Mouse (Mus musculus) liver, embryonic 11.5 days (tissue): ENCODE measurements around the gene Dnajc4. TPM values are rescaled to one million over a fixed set of nuclear protein-coding genes. Genes with fewer than 3 reads are reported as not detected.
A peak's percentile ranks its signal among the peaks of the same experiment; 100 is the strongest.

Source experiments
- ATAC-seq: fragments of 200-750 bp; cut with Nextera tagmentation; replicated peaks from 2 replicates; pipeline ENCODE4 v1.8.0; 2017; ENCODE audit warnings: moderate number of reproducible peaks, mild to moderate bottlenecking, moderate TSS enrichment, moderate library complexity; ENCODE audit not compliant: low FRiP score
- DNase-seq: peaks from one replicate; pipeline ENCODE4 v3.0.0-alpha.2; 2017; ENCODE audit warnings: low spot score
- H3K27ac ChIP-seq: fragments of 300-500 bp; sonication (generic); 2 replicates; pipeline ENCODE4 v1.5.1; 2014; ENCODE audit warnings: mild to moderate bottlenecking, low read depth, low read length, control low read depth
- H3K27me3 ChIP-seq: fragments of 300-500 bp; sonication (generic); replicated peaks from 2 replicates; pipeline ENCODE4 v1.6.1; 2014; ENCODE audit warnings: low read length, mixed read lengths; ENCODE audit not compliant: control insufficient read depth, insufficient read depth
- H3K36me3 ChIP-seq: fragments of 300-500 bp; sonication (generic); 2 replicates; pipeline ENCODE4 v1.6.1; 2014; ENCODE audit warnings: mild to moderate bottlenecking, low read length, moderate library complexity, mixed read lengths; ENCODE audit not compliant: control insufficient read depth, insufficient read depth
- H3K4me1 ChIP-seq: fragments of 300-500 bp; sonication (generic); replicated peaks from 2 replicates; pipeline ENCODE4 v1.6.1; 2014; ENCODE audit warnings: low read length, mixed read lengths; ENCODE audit not compliant: control insufficient read depth, insufficient read depth
- H3K4me2 ChIP-seq: fragments of 300-500 bp; sonication (generic); 2 replicates; pipeline ENCODE4 v1.6.1; 2014; ENCODE audit warnings: mild to moderate bottlenecking, control low read depth, moderate library complexity
- H3K4me3 ChIP-seq: fragments of 300-500 bp; sonication (generic); 2 replicates; pipeline ENCODE4 v1.5.1; 2014; ENCODE audit warnings: low read depth, low read length, control low read depth
- H3K9ac ChIP-seq: fragments of 300-500 bp; sonication (generic); 2 replicates; pipeline ENCODE4 v1.6.1; 2014; ENCODE audit warnings: low read depth, low read length, control low read depth
- H3K9me3 ChIP-seq: fragments of 300-500 bp; sonication (generic); 2 replicates; pipeline ENCODE4 v1.6.1; 2016; ENCODE audit warnings: low read length, inconsistent platforms, mixed read lengths; ENCODE audit not compliant: control insufficient read depth
- WGBS: fragments of 180-500 bp; shearing (Covaris S2); extraction: QIAGEN DNeasy Blood & Tissue Kit; methylation state at CpG from one replicate; pipeline ENCODE4 v1.1.7; 2014; 5-methylcytosine and 5-hydroxymethylcytosine counted together
- polyA plus RNA-seq: library from polyadenylated mRNA; unstranded; fragments of >200 nt; fragmentation: Nextera tagmentation; extraction: Ambion mirVana; gene quantifications from 2 replicates; pipeline ENCODE4 v1.2.1, GENCODE M21; 2014

Gene Dnajc4
- polyA plus RNA-seq, 1 experiment from 2014 or later, result 14.7 TPM

DNA sequence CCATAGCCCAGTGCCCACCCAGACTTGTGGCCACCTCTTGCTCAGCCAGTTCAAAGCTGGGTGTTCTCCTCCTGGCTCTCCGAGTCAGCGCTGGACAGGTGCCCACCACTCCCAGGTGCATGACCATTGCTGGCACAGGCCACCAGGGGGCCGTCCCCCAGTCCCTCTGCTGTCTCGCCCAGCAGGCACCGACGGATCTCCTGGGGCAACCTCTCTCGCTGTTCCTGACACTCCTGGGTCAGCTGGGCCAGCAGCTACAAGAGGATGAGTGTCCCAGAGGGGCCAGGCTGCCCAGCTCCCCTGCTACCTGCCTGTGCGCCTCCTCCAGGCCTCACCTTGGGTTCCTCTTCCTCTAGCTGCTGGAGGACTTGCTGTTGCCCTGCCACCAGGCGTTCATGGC lies 38.3 kb downstream of the Dnajc4 start:
- Histone ChIP-seq H3K4me3 (no peak overlapping the region), H3K27ac (no peak overlapping the region; the same call in 1 of the 2 replicates), H3K36me3 (peaks cover 20% of the 10 kb centered on the region), H3K9ac (no peak overlapping the region), H3K4me1 (peaks cover 27% of the 10 kb centered on the region), H3K27me3 (no peaks in the 10 kb centered on the region), H3K4me2 (no peak overlapping the region), H3K9me3 (no peaks in the 10 kb centered on the region)
- no peak for DNase-seq
- WGBS, result 72% methylated on average over 9 of the region's 9 CpGs
- no peak for ATAC-seq

DNA sequence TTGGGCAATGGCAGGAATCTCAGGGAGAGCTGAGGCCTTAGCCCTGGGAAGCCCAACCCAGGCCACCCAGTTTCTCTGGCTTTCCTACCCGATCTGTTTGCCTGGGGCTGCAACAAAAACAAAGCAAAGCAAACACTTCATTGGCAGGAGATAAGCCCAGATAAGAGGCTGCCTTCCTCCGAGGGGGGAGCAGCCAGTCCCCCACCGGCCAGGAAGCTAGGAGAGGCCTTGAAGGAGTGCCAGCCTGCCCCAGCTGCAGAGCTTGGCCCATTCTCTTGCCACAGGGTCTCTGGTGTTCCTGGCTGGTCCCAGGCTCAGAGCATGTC lies 39.7 kb downstream of the Dnajc4 start:
- H3K4me3 ChIP-seq, result peak overlapping the region; percentile 64
- peak overlapping the region; percentile 98 for H3K27ac ChIP-seq
- peak overlapping the region; percentile 98 for H3K4me2 ChIP-seq
- peaks cover 16% of the 10 kb centered on the region for H3K36me3 ChIP-seq
- no peaks in the 10 kb centered on the region for H3K27me3 ChIP-seq
- ATAC-seq (no peak), DNase-seq (no peak)
- peak overlapping the region; percentile 89 for H3K9ac ChIP-seq
- peaks cover 27% of the 10 kb centered on the region for H3K4me1 ChIP-seq
- WGBS, result 4% methylated on average over 3 of the region's 3 CpGs
- H3K9me3 ChIP-seq, result no peaks in the 10 kb centered on the region

DNA sequence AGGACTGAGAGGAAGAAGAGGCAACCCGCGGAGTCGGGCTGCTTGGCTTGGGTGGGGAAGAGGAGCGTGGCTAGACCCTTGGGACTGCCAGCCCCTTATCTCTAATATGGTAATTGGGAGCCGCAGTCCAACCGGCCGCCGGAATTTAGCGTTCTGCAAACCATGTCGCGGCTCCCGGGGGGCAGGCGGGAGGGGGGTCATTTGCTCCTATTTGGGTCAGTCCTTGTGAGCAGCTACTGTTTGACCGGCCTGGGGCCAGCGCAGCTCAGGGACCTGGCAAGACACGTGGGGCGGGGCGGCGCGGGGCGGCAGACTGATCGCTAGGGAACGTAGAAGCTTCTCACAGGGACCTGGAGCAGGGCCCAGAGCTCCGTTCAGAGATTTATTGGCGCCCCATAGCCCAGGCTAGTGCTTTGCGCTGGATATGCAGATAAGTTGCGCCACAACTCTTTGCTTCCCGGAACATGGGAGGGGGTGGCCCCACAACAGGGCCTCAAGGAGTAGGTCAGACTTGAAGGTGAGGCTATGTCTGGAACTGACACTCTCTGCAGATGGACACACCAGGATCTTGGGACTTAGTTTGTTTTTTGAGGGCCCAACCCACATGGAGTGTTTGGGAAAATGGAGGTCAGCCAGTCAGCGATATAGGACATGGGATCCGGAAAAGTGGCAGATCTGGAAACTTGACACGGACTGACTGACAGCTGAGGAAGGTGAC lies 40.2 kb downstream of the Dnajc4 start:
- Histone ChIP-seq H3K9me3 (no peaks in the 10 kb centered on the region), H3K27me3 (no peaks in the 10 kb centered on the region), H3K4me3 (peak overlapping the region; percentile 64), H3K27ac (peak overlapping the region; percentile 98), H3K36me3 (peaks cover 15% of the 10 kb centered on the region), H3K9ac (peak overlapping the region; percentile 89), H3K4me2 (peak overlapping the region; percentile 98), H3K4me1 (peaks cover 27% of the 10 kb centered on the region)
- DNase-seq (peak; percentile 77), ATAC-seq (peak; percentile 51)
- 2% methylated on average over 31 of the region's 31 CpGs for WGBS

DNA sequence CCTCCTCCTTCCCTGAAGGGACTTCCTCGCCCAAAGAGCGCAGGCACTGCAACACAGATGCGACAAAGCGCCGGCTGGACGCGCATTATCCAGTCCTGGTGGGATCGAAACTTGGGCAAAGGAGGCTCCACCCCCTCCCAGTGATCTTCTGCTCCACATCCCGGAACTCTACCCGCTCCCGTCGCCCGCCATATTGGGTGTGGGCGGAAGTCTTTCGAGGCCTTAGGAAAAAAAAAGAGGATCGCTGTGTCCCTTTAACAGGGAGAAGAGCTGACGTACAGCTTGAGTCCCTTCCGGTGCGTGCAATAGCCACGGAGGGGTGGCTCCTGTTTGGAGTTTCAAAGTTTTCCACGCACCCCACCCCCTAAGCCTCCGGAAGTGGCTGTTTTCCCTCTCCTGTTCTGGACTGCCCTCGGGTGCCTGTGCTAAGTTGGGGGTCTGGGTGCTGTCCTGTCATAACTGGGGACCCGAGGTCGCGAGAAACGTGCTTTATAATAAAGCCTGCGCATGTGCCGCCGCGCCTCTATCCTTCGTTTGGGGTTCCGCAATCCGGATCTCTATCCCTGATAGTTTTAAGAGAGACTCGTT lies 40.9 kb downstream of the Dnajc4 start:
- peaks cover 10% of the 10 kb centered on the region; the same call in 1 of the 2 replicates for H3K36me3 ChIP-seq
- DNase-seq (peak; percentile 87), ATAC-seq (peak; percentile 73)
- H3K27ac ChIP-seq, result peak overlapping the region; percentile 98
- H3K4me2 ChIP-seq, result peak overlapping the region; percentile 98
- peak overlapping the region; percentile 89 for H3K9ac ChIP-seq
- peak overlapping the region; percentile 64 for H3K4me3 ChIP-seq
- peaks cover 27% of the 10 kb centered on the region for H3K4me1 ChIP-seq
- WGBS, result 0% methylated on average over 35 of the region's 35 CpGs
- H3K27me3 ChIP-seq, result no peaks in the 10 kb centered on the region
- H3K9me3 ChIP-seq, result no peaks in the 10 kb centered on the region

DNA sequence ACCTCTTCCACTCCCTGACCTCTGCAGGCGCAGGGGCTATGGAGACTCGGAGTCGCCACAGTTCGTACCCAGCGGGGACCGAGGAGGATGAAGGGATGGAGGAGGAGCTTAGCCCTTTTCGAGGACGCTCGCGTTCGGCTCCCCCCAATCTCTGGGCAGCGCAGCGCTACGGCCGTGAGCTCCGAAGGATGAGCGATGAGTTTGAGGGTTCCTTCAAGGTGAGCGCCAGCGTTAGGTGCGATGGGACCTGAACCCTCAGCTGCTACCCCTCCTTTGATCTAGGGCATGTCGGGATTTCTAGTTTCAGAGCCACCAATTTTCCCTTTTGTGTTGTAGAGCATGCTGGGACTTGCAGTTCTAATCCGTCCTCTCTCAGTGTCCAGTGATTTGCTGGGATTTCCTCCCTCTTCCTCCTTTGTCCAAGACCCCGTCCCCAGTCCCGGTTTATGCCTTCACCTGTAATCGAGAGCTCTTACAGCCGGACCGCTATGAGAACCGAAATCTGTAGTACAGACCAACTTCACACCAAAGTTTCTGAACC lies 41.7 kb downstream of the Dnajc4 start:
- H3K9ac ChIP-seq, result peak overlapping the region; percentile 89
- under 1% methylated on average over 28 of the region's 28 CpGs for WGBS
- peak; percentile 34 for ATAC-seq
- peaks cover 10% of the 10 kb centered on the region; the same call in 1 of the 2 replicates for H3K36me3 ChIP-seq
- H3K27ac ChIP-seq, result peak overlapping the region; percentile 98
- peak overlapping the region; percentile 64 for H3K4me3 ChIP-seq
- peak overlapping the region; percentile 98 for H3K4me2 ChIP-seq
- DNase-seq, result peak; percentile 71
- H3K4me1 ChIP-seq, result peaks cover 27% of the 10 kb centered on the region
- no peaks in the 10 kb centered on the region for H3K9me3 ChIP-seq
- H3K27me3 ChIP-seq, result no peaks in the 10 kb centered on the region

DNA sequence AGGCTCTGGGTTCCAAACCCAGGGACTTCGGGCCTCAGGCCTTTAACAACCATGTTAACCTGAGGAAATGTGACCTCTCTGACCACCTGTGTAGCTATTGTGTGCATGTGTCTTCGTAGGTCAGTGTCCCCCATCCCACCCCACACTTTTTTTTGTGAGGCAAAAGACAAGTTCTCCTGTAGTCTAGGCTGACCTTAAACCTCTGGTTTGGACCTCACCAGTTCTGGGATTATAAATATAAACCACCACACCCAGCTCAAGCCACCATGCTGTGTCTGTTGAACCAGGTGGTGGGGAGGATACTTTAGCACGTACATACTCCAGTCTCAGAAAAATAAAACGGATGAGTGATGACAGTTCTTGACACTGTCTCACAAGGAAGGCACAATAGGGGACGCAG lies 42.4 kb downstream of the Dnajc4 start:
- ATAC-seq, result no peak
- WGBS, result 62% methylated on average over 5 of the region's 5 CpGs
- DNase-seq, result no peak
- Histone ChIP-seq H3K9ac (peak overlapping the region; percentile 89), H3K9me3 (no peaks in the 10 kb centered on the region), H3K27me3 (no peaks in the 10 kb centered on the region), H3K4me2 (peak overlapping the region; percentile 98), H3K4me3 (peak overlapping the region; percentile 64), H3K27ac (no peak overlapping the region), H3K36me3 (peaks cover 9% of the 10 kb centered on the region; the same call in 1 of the 2 replicates), H3K4me1 (peaks cover 27% of the 10 kb centered on the region)

DNA sequence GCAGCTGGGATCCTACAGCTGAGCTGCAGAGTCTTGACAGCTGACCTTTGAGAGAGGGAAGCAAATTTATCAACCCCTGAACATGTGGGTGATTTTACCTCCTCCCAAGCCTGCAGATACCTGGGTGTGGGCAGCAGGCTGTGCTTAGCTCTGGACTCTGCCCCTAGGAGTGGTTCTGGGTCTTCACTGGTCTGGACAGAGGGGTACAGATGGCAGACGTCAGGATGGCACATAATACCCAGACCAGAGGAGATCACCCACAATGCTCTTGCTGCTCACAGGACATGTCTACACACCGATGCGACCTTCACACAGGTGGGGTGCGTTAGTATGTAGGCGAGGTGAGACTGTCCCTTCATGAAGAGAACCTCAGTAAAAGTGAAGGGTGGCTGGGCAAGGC lies 42.8 kb downstream of the Dnajc4 start:
- Histone ChIP-seq H3K9me3 (no peaks in the 10 kb centered on the region), H3K4me2 (peak overlapping the region; percentile 98), H3K36me3 (peaks cover 6% of the 10 kb centered on the region; the same call in 1 of the 2 replicates), H3K27me3 (no peaks in the 10 kb centered on the region), H3K27ac (no peak overlapping the region), H3K4me1 (peaks cover 27% of the 10 kb centered on the region), H3K4me3 (no peak overlapping the region), H3K9ac (0 out of 2 replicates have a peak overlapping the region, but pooled peaks have one; percentile 1)
- ATAC-seq (no peak), DNase-seq (no peak)
- WGBS, result 88% methylated on average over 5 of the region's 5 CpGs

DNA sequence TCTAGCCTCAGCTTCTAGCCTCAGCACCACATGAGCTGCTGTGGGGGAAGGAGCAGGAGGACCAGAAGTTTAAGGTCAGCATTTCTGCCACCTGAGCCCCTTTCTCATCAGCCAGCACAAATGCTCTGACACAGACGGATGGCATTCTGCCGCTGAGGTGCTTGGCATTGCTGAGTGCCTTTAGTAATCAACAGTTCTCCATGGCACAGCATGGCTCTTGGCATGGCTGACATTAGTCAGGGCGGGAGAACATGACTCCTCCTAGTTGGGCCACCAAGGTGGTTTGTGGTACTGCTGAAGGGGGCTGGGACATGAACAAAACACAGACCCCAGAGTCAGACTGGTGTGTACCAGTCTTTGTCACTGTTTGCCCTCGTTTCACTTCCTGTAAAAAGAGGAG lies 44.2 kb downstream of the Dnajc4 start:
- DNase-seq (no peak), ATAC-seq (no peak)
- Histone ChIP-seq H3K27ac (no peak overlapping the region), H3K36me3 (0 out of 2 replicates have a peak, but pooled peaks cover 3% of the 10 kb centered on the region), H3K4me3 (no peak overlapping the region), H3K9me3 (no peaks in the 10 kb centered on the region), H3K4me2 (no peak overlapping the region), H3K27me3 (no peaks in the 10 kb centered on the region), H3K4me1 (peaks cover 26% of the 10 kb centered on the region), H3K9ac (no peak overlapping the region)
- WGBS, result 83% methylated on average over 4 of the region's 4 CpGs
